Mouse (Mus musculus) layer of hippocampus, postnatal 36 days (tissue): Measurements from ENCODE around the gene Fam32a. TPM values are rescaled to one million over a fixed set of nuclear protein-coding genes. Genes with fewer than 3 reads are reported as not detected.

ENCODE experiments used
- DNase-seq, 2 experiments: peaks; one replicate each; pipeline ENCODE4 v3.0.0; 2022
- total RNA-seq, 2 experiments: library from RNA; stranded (reverse); gene quantifications; 2 replicates each; pipeline ENCODE4 v1.2.3; 2021

Gene Fam32a
- 10 to 100 TPM; 59.4 to 64.2 TPM for total RNA-seq

GRCm38 (mm10) chr8:72219541-72220363 lies at the start of gene Fam32a:
Fam32a (plus strand) TSS chr8:72219730.
- DNase-seq, result peak; percentile 76 to 82

- DNase-seq, result peak; percentile 67 to 75
Observed at GRCm38 (mm10) chr8:72177346-72177925, 42.1 kb upstream of the Fam32a start.

GRCm38 (mm10) chr8:72183554-72184202 lies 35.9 kb upstream of the Fam32a start:
- peak; percentile 22 to 35 for DNase-seq

- no peak for DNase-seq
Observed at GRCm38 (mm10) chr8:72187793-72188331, 31.7 kb upstream of the Fam32a start.

GRCm38 (mm10) chr8:72189417-72190214 lies 29.9 kb upstream of the Fam32a start, which contains the start of gene Hsh2d:
Hsh2d (plus strand) TSS chr8:72189638.
- DNase-seq, result no peak

- no peak for DNase-seq
Observed at GRCm38 (mm10) chr8:72190215-72190539, 29.4 kb upstream of the Fam32a start.

GRCm38 (mm10) chr8:72192065-72192464 lies 27.5 kb upstream of the Fam32a start:
- DNase-seq, result no peak

- DNase-seq, result no peak
Observed at GRCm38 (mm10) chr8:72197997-72198396, 21.5 kb upstream of the Fam32a start.

GRCm38 (mm10) chr8:72208582-72208981 lies 10.9 kb upstream of the Fam32a start:
- DNase-seq, result no peak

GRCm38 (mm10) chr8:72210222-72210621 lies 9.3 kb upstream of the Fam32a start:
- DNase-seq, result no peak

GRCm38 (mm10) chr8:72210710-72211109 lies 8.8 kb upstream of the Fam32a start:
- no peak for DNase-seq

GRCm38 (mm10) chr8:72211846-72212245 lies 7.7 kb upstream of the Fam32a start:
- no peak for DNase-seq

- DNase-seq, result no peak
Observed at GRCm38 (mm10) chr8:72212751-72213150, 6.8 kb upstream of the Fam32a start, which contains the start of gene Cib3. Cib3 (minus strand) TSS chr8:72212837.

GRCm38 (mm10) chr8:72213536-72213935 lies 6.0 kb upstream of the Fam32a start, which contains the start of gene Gm11034:
Gm11034 (minus strand) TSS chr8:72213636.
- no peak for DNase-seq

GRCm38 (mm10) chr8:72215060-72215459 lies 4.5 kb upstream of the Fam32a start:
- no peak for DNase-seq

- DNase-seq, result no peak
Observed at GRCm38 (mm10) chr8:72215871-72216270, 3.7 kb upstream of the Fam32a start.

- DNase-seq, result no peak
Observed at GRCm38 (mm10) chr8:72218781-72219540, 569 bp upstream of the Fam32a start.

- DNase-seq, result no peak
Observed at GRCm38 (mm10) chr8:72220758-72221157, 1.2 kb downstream of the Fam32a start.

GRCm38 (mm10) chr8:72222656-72223055 lies 3.1 kb downstream of the Fam32a start:
- no peak for DNase-seq

GRCm38 (mm10) chr8:72239499-72240402 lies 20.2 kb downstream of the Fam32a start, which contains the start of gene Ap1m1:
Ap1m1 (plus strand) TSS chr8:72240018.
- DNase-seq, result peak; percentile 96 to 97
